Mouse (Mus musculus) brain, adult 2 months (tissue): Measurements from ENCODE around the gene Mcts2.
A peak's percentile ranks its signal among the peaks of the same experiment; 100 is the strongest.

Experiments used
- DNase-seq: peaks from one replicate; pipeline ENCODE4 v3.0.0; 2011; ENCODE audit warnings: low read depth, low spot score

Gene Mcts2

DNA sequence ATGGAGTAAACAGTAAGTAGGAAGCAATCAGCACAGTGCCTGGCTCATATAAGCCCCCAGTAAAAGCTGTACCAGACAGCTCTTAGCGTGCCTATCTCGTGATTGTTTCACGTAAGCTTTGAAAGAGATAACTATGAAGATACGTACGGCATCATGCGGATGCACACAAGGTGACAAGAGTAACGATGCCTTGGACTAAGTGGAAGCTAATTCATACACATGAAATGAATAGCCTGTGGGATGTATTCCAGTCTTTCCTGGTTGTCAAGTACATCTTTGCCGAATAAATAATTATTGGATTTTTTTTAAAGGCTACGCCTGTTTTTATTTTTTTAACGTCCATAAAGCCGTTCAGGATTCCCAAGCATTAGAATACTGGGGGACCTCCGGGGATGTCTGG lies 436 bp upstream of the Mcts2 start:
- no peak for DNase-seq

GRCm38 (mm10) chr2:152691564-152692217 lies 4.9 kb downstream of the Mcts2 start:
- DNase-seq, result peak; percentile 58

- DNase-seq, result peak; percentile 84
These were observed 6.4 kb downstream of the Mcts2 start for GRCm38 (mm10) chr2:152693233-152693632.

- DNase-seq, result no peak
These were observed 6.9 kb downstream of the Mcts2 start for GRCm38 (mm10) chr2:152693735-152694134.

GRCm38 (mm10) chr2:152694708-152695107 lies 7.9 kb downstream of the Mcts2 start:
- DNase-seq, result no peak

DNA sequence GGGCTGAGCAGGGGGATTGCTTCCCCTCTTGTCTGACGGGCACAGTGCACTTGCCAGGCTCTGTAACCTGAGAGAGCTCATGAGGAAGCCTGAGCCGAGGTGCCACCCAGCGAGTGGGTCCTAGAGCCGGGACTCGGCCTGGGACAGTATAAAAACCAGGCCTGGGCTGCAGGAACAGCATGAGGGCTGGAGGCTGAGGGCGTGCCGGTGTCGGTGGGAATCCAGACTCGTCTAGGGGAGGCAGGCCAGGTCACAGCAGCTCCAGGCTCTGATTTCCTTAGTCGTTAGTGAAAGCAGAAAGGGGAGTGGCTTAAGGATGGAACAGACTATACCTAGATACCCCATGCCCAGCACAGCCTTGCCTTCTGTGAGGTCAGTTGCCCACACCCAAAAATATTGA lies 9.2 kb downstream of the Mcts2 start:
- no peak for DNase-seq

GRCm38 (mm10) chr2:152696476-152697164 lies 9.8 kb downstream of the Mcts2 start:
- peak; percentile 97 for DNase-seq

- DNase-seq, result no peak
These were observed 13.3 kb downstream of the Mcts2 start for GRCm38 (mm10) chr2:152700138-152700537.

DNA sequence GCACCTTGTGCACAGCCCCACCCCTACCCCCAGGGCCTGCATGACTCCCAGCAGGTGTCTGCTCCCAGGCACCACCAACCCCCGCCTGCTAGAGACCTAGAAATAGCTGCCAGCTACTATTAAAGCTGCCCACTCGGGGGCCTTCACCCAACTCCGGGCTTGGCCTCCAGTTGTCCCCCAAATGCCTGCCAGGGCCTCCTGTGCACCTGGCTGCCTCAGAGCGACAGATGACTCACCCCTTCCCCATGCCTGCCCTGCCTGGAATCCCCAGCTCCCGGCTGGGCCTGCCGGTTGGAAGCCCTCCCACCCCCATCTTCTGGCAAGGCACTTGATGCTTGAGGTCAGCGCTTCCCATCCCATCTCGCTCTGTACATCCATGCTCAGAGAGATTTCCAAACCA lies 13.9 kb downstream of the Mcts2 start:
- DNase-seq, result peak; percentile 68

- peak; percentile 72 for DNase-seq
These were observed 16.9 kb downstream of the Mcts2 start for GRCm38 (mm10) chr2:152703596-152704255.

GRCm38 (mm10) chr2:152704256-152704605 lies 17.4 kb downstream of the Mcts2 start:
- peak; percentile 91 for DNase-seq

DNA sequence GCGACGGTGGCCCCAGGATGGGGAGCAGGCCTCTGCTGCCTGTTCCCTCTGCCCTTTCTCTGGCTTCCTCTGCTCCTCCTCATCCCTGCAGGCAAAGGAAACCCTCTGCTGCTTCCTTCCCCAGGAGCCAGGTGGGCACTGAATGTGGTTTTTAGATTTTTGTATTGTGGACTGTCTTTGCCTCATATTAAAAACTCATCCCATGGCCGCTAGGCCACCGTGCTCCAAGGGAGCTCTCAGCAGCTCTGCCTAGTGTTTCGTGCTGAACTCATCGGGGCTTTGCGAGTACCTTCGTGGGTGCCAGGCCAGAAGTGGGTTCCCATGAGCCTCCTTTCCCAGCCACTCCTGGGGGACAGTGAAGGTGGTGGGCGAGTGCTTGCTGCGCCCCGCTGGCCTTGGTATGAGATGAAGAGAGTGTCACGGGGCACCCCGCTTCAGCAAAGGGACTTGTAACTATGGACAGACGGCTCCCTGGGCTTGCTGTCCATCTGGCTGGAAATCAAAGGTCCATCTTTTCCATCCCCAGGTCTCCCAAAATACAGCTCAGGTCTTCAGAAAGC lies 18.1 kb downstream of the Mcts2 start:
- DNase-seq, result peak; percentile 63

- DNase-seq, result peak; percentile 70
These were observed 19.2 kb downstream of the Mcts2 start for GRCm38 (mm10) chr2:152705993-152706571.

DNA sequence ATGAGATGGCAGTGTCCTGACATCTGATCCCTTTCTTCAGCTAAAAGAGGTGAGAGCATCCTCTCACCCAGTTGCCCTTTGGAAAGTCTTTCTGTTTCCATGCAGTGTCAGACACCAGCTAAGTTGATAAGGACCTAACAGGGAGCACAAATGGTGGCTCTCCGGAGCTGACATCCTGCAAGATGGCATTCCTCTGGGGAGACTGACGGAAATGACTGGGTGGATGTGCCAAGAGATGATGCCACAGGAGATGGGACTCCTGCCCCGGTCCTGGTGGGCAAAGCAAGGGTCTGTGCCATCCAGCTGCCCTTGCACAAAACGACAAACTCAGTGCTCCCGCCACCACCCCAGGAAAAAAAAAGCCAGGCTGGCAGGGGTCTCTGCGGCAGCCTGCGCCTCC lies 20.4 kb downstream of the Mcts2 start:
- peak; percentile 31 for DNase-seq

DNA sequence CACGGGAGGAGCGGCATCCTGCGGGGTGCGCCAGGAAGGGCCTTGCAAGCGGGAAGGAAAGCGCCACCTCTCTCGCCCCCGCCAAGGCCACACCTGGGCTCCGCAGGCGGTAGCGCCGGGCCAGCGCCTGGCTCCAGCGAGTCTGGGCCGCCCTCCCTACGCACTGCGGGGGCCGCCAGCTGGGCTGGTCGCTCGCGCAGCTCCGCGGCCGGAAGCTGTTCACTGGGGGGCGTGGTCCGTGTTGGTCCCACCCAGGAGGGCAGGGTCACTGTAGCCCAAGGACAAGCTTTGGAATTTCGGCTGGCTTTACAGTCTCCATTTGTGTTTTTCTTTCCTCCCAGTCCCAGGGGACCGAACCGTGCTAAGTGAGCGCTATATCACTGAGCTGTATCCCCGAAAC lies 20.8 kb downstream of the Mcts2 start:
- peak; percentile 90 for DNase-seq

- DNase-seq, result no peak
These were observed 22.2 kb downstream of the Mcts2 start for GRCm38 (mm10) chr2:152709066-152709465.

GRCm38 (mm10) chr2:152716241-152716772 lies 29.5 kb downstream of the Mcts2 start:
- no peak for DNase-seq

GRCm38 (mm10) chr2:152717652-152718051 lies 30.8 kb downstream of the Mcts2 start:
- DNase-seq, result no peak

GRCm38 (mm10) chr2:152718076-152718475 lies 31.2 kb downstream of the Mcts2 start:
- DNase-seq, result no peak

DNA sequence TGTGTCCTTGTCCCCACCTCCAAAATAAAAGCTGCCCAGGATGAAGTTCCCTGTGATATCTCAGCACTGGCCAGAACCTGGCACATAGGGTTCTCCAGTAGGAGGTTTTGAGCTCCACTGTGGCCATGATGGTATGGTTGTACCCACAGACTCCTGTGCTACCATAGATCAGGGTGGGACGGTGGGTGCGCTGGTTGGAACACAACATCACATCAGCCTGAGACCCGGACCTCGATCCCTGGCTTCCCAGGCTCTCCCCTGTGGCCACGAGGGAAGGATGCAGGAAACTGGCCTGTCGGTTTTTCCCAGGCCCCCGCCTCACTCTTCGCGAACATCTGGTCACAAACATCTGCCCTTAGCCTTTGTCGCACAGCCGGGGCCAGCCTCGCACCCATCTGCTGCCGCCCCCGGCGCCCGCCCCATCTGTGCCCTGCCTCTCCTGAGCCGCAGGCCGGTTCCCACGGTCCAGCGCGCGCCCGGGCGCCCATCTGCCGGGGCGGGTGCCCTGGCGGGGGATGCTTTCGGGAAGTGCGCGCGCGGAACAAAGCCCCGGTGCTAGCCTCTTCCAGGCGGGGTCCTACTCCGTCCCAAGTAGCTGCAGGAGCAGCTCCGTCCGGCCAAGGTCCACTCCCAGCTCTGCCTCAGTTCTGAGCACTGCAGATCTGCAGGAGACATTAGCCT lies 37.0 kb downstream of the Mcts2 start:
- DNase-seq, result no peak

GRCm38 (mm10) chr2:152724332-152724723 lies 37.5 kb downstream of the Mcts2 start:
- DNase-seq, result no peak
